Mouse (Mus musculus) gastrocnemius, adult 2 months (tissue): Measurements from ENCODE around the gene Ntmt1. TPM values are rescaled to one million over a fixed set of nuclear protein-coding genes. Genes with fewer than 3 reads are reported as not detected.
A peak's percentile ranks its signal among the peaks of the same experiment; 100 is the strongest.

ENCODE experiments used
- DNase-seq: peaks from one replicate; pipeline ENCODE4 v3.0.0; 2022
- H3K27ac ChIP-seq: fragments of 200-600 bp; 2 replicates; pipeline ENCODE4 v1.8.1; 2022; ENCODE audit warnings: mild to moderate bottlenecking
- H3K4me3 ChIP-seq: fragments of 200-600 bp; 2 replicates; pipeline ENCODE4 v1.8.1; 2022; ENCODE audit warnings: mild to moderate bottlenecking, moderate library complexity
- CTCF ChIP-seq: fragments of 200-600 bp; IDR thresholded peaks from 2 replicates; pipeline ENCODE4 v1.8.1; 2022; ENCODE audit warnings: antibody characterized with exemption, mild to moderate bottlenecking, moderate library complexity
- intact Hi-C: fragments of 180-260 bp; cut with DNase I; formaldehyde crosslinking; loops from one replicate; pipeline ENCODE4 v1.15.1; 2025
- total RNA-seq, 2 experiments: library from RNA; stranded (reverse); gene quantifications; 2 replicates each; pipeline ENCODE4 v1.2.3; 2021

Gene Ntmt1
- total RNA-seq, 2 experiments from 2014 or later: 14.3 to 15.6 TPM

- H3K4me3 ChIP-seq: no peak within 1 kb of the TSS
- intact Hi-C loops: loop anchor here (5.0 kb wide), 1 partner anchor 98 kb away; no protein-coding TSS in a partner anchor
- DNase-seq: no peak
- H3K27ac ChIP-seq: peak within 1 kb of the TSS; percentile 66
- no peak for TF ChIP-seq CTCF
Measured at GRCm38 (mm10) chr2:30834373-30835022, 26.9 kb downstream of the Ntmt1 start, which contains the start of gene Prrx2. TSS of gene Prrx2 (plus strand) at chr2:30834972.

DNA sequence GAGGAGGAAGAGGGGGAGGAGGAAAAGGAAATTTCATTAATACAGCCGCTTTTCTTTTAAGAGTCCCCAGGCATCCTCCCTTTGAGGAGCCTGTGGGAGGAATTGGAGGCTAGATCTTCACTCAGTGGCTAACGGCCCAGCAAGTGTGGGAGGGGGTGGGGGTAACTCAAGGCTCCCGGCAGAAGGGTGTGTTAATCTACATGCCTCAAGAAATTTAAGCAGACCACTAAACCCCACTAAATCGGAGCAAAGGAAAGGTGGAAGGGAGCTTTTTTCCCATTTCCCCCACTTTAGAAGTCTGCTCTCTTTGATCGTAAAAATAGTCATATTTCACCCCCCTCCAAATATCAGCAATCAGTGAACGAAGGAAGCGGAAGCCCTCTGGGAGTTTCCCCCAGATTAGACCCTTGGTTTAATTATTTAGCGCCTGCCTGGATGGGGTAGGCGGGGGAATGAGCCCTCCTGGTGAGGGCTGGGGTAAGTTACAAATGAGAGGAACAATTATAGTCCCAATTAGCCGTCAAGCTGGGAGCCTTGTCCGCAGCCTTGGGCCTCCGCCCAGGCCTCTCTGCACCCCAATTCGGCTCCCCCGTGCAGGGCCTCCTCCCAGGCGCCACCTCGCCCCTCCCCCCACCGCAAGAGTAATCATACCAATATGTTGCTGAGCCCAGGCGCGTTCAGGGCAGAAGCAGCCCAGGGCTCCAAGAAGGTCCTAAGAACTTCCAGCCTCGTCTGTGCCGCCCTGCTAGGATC is 28.8 kb downstream of the Ntmt1 start:
- Histone ChIP-seq H3K27ac (peak overlapping the region; percentile 28; the same call in 1 of the 2 replicates), H3K4me3 (no peak overlapping the region)
- no peak for TF ChIP-seq CTCF
- intact Hi-C loops: no loop called here
- no peak for DNase-seq

- Histone ChIP-seq H3K27ac (no peak overlapping the region), H3K4me3 (no peak overlapping the region)
- no peak for TF ChIP-seq CTCF
Measured at GRCm38 (mm10) chr2:30842615-30843014, 35.0 kb downstream of the Ntmt1 start.

DNA sequence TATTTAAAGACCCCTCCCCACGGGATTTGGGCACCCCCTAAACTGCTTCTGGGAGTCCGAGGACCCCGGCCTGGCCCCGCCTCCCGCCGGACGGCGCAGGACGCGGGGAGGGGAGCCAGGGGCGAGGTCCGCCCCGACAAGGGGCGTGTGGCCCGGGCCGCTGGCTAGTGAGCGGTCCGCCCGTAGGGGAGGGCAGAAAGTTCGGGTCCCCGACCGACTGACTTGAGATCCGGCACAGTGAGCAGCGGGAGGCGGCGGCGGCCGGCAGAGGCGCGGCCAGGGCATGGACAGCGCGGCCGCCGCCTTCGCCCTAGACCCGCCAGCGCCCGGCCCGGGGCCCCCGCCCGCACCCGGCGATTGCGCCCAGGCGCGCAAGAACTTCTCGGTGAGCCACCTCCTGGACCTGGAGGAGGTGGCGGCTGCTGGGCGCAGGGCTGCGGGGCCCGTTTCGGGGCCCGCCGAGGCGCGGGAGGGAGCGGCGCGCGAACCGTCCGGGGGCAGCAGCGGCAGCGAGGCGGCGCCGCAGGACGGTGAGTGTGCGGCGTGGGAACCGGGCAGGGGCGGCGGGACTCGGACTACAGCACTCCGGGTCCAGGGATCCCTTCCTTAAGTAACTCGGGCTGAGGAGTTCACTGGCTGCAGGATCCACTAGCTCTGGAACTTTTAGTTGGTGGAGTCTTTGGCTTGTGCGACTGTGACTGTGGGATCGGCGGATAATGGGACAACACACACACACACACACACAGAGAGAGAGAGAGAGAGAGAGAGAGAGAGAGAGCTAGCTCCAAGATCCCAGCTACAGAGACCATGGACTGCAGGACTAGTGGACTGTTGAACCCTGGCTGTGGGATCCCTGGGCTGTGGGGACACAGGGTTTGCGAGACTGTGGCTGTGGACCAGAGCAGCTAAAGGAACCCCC is 37.8 kb downstream of the Ntmt1 start:
- Histone ChIP-seq H3K4me3 (peak overlapping the region; percentile 75), H3K27ac (peak overlapping the region; percentile 63)
- DNase-seq: peak; percentile 70
- intact Hi-C loops: no loop called here
- peak; percentile 35 for TF ChIP-seq CTCF

More at GRCm38 (mm10) chr2:30842615-30843014, 35.0 kb downstream of the Ntmt1 start:
- DNase-seq: no peak
- intact Hi-C loops: no loop called here

- no peak overlapping the region for H3K27ac ChIP-seq
- intact Hi-C loops: no loop called here
- H3K4me3 ChIP-seq: peak overlapping the region; percentile 75
- DNase-seq: no peak
- no peak for TF ChIP-seq CTCF
Measured at GRCm38 (mm10) chr2:30846236-30846635, 38.6 kb downstream of the Ntmt1 start.

- no peak for TF ChIP-seq CTCF
- intact Hi-C loops: no loop called here
- peak overlapping the region; percentile 75 for H3K4me3 ChIP-seq
Measured at GRCm38 (mm10) chr2:30846723-30847122, 39.1 kb downstream of the Ntmt1 start.

DNA sequence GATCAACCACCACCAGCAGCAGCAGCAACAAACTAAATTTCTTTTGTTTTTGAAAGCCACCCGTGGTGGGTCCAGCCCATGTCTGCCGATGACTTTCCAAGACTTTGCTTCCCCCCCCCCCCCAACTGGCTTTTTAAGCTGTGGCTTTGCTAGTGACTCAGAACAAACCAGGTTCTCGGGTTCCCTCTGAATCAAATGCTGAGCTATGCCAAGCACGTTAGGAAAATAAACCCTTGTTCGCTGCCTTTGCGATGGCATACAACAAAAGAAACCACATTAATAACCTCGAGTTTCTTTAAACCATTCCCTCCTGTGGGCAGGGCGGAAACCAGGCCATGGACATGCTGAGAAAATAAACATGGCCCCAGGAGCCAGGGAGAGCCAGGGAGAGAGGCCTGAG is 40.6 kb downstream of the Ntmt1 start:
- intact Hi-C loops: no loop called here
- no peak for DNase-seq
- H3K27ac ChIP-seq: no peak overlapping the region
- TF ChIP-seq CTCF: no peak
- H3K4me3 ChIP-seq: no peak overlapping the region

More at GRCm38 (mm10) chr2:30846723-30847122, 39.1 kb downstream of the Ntmt1 start:
- DNase-seq: no peak
- H3K27ac ChIP-seq: no peak overlapping the region

GRCm38 (mm10) chr2:30850581-30850980 is 43.0 kb downstream of the Ntmt1 start:
- no peak overlapping the region for H3K4me3 ChIP-seq
- no peak for TF ChIP-seq CTCF
- peak; percentile 57 for DNase-seq
- intact Hi-C loops: no loop called here
- peak overlapping the region; percentile 44; the same call in 1 of the 2 replicates for H3K27ac ChIP-seq

- intact Hi-C loops: no loop called here
- TF ChIP-seq CTCF: no peak
- peak; percentile 38 for DNase-seq
- no peak overlapping the region for H3K4me3 ChIP-seq
- no peak overlapping the region for H3K27ac ChIP-seq
Measured at GRCm38 (mm10) chr2:30852771-30853313, 45.2 kb downstream of the Ntmt1 start.

DNA sequence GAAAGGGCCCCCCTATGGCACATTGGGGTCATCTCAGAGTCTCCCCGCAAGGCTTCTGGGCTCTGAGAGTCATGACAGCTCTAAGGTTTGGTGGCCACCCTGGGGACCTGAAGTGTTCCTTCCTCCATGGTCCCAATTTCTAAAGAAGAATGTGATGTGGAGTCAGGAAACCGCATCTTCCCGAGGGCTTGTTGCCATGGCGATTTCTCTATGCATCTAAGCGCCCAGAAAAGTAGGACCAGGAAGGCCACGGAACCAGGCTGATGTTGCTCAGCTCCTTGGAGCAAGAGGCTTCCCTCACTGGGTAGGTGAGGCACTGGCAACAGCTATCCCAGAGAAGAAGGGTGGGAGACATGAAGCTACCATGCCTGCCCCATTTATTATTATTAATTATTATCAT is 49.5 kb downstream of the Ntmt1 start:
- no peak for DNase-seq
- Histone ChIP-seq H3K4me3 (no peak overlapping the region), H3K27ac (no peak overlapping the region)
- no peak for TF ChIP-seq CTCF
- intact Hi-C loops: no loop called here

- H3K4me3 ChIP-seq: no peak overlapping the region
- intact Hi-C loops: no loop called here
- no peak overlapping the region for H3K27ac ChIP-seq
- DNase-seq: no peak
- no peak for TF ChIP-seq CTCF
Measured at GRCm38 (mm10) chr2:30859782-30860181, 52.2 kb downstream of the Ntmt1 start.

GRCm38 (mm10) chr2:30862081-30862480 is 54.5 kb downstream of the Ntmt1 start:
- DNase-seq: no peak
- no peak overlapping the region for H3K27ac ChIP-seq
- TF ChIP-seq CTCF: no peak
- H3K4me3 ChIP-seq: no peak overlapping the region
- intact Hi-C loops: no loop called here
